Mouse (Mus musculus) megakaryocyte progenitor cell, adult 5-6 weeks (primary cell): ENCODE measurements around the gene Acsf3. TPM values are rescaled to one million over a fixed set of nuclear protein-coding genes. Genes with fewer than 3 reads are reported as not detected.

ENCODE experiments used
- ATAC-seq: replicated peaks from 2 replicates; pipeline ENCODE4 v1.8.0; 2016; ENCODE audit warnings: mild to moderate bottlenecking, moderate TSS enrichment, inconsistent platforms; ENCODE audit not compliant: poor library complexity
- total RNA-seq, 2 experiments: library from RNA; stranded (forward) in 1 of 2; stranded (reverse) in 1 of 2; fragments of 157-497, 149-512 nt in 1 of 2; fragments of 200-1000 nt in 1 of 2; gene quantifications; 2 replicates each; pipeline versions ENCODE4 v1.2.3 to v1.2.4; 2015 to 2017

Acsf3 gene
- total RNA-seq, 2 experiments from 2014 or later = 4.5 to 5.7 TPM

- peak; percentile 16; the same call in 1 of the 2 replicates for ATAC-seq
Observed at GRCm38 (mm10) chr8:122760116-122760515, 15.2 kb upstream of the Acsf3 start.

- ATAC-seq = no peak
Observed at GRCm38 (mm10) chr8:122761109-122761508, 14.2 kb upstream of the Acsf3 start.

GRCm38 (mm10) chr8:122762731-122763266 is 12.5 kb upstream of the Acsf3 start:
- ATAC-seq = peak; percentile 49

- no peak for ATAC-seq
Observed at GRCm38 (mm10) chr8:122763267-122763738, 12.0 kb upstream of the Acsf3 start.

GRCm38 (mm10) chr8:122764790-122765474 is 10.4 kb upstream of the Acsf3 start:
- ATAC-seq = peak; percentile 11; the same call in 1 of the 2 replicates

GRCm38 (mm10) chr8:122766189-122766588 is 9.1 kb upstream of the Acsf3 start:
- ATAC-seq = no peak

GRCm38 (mm10) chr8:122766647-122767200 is 8.6 kb upstream of the Acsf3 start:
- ATAC-seq = no peak

GRCm38 (mm10) chr8:122767229-122767628 is 8.1 kb upstream of the Acsf3 start:
- no peak for ATAC-seq

GRCm38 (mm10) chr8:122769251-122770058 is 5.8 kb upstream of the Acsf3 start:
- no peak for ATAC-seq

GRCm38 (mm10) chr8:122772431-122773060 is 2.7 kb upstream of the Acsf3 start:
- ATAC-seq = no peak

- ATAC-seq = no peak
Observed at GRCm38 (mm10) chr8:122777701-122778100, 2.4 kb downstream of the Acsf3 start.

- ATAC-seq = peak; percentile 58
Observed at GRCm38 (mm10) chr8:122778703-122779239, 3.5 kb downstream of the Acsf3 start.

- ATAC-seq = no peak
Observed at GRCm38 (mm10) chr8:122779255-122779654, 4.0 kb downstream of the Acsf3 start.

- ATAC-seq = no peak
Observed at GRCm38 (mm10) chr8:122784756-122785155, 9.5 kb downstream of the Acsf3 start.

GRCm38 (mm10) chr8:122789796-122790195 is 14.5 kb downstream of the Acsf3 start:
- ATAC-seq = no peak

- no peak for ATAC-seq
Observed at GRCm38 (mm10) chr8:122793375-122794174, 18.3 kb downstream of the Acsf3 start.

GRCm38 (mm10) chr8:122794175-122794454 is 18.8 kb downstream of the Acsf3 start:
- ATAC-seq = no peak

GRCm38 (mm10) chr8:122803906-122804761 is 28.8 kb downstream of the Acsf3 start:
- no peak for ATAC-seq

- no peak for ATAC-seq
Observed at GRCm38 (mm10) chr8:122805349-122805748, 30.1 kb downstream of the Acsf3 start.
